Mouse (Mus musculus) stomach, postnatal 0 days (tissue): ENCODE results near the gene Tmem108. TPM values are rescaled to one million over a fixed set of nuclear protein-coding genes. Genes with fewer than 3 reads are reported as not detected.
A peak's percentile ranks its signal among the peaks of the same experiment; 100 is the strongest.

ENCODE experiments used
- ATAC-seq: fragments of 200-750 bp; cut with Nextera tagmentation; 2 replicates; pipeline ENCODE4 v1.8.0; 2017; ENCODE audit not compliant: low FRiP score, low TSS enrichment
- DNase-seq: peaks from one replicate; pipeline ENCODE4 v3.0.0-alpha.2; 2016; ENCODE audit warnings: low spot score
- H3K27ac ChIP-seq: fragments of 300-500 bp; sonication (generic); replicated peaks from 2 replicates; pipeline ENCODE4 v1.5.1; 2014; ENCODE audit warnings: mild to moderate bottlenecking, control low read depth
- H3K27me3 ChIP-seq: fragments of 300-500 bp; sonication (generic); 2 replicates; pipeline ENCODE4 v1.6.1; 2014; ENCODE audit warnings: low read length; ENCODE audit not compliant: control insufficient read depth, insufficient read depth
- H3K36me3 ChIP-seq: fragments of 300-500 bp; sonication (generic); 2 replicates; pipeline ENCODE4 v1.6.1; 2014; ENCODE audit warnings: low read length, mixed read lengths; ENCODE audit not compliant: control insufficient read depth, insufficient read depth
- H3K4me1 ChIP-seq: fragments of 300-500 bp; sonication (generic); replicated peaks from 2 replicates; pipeline ENCODE4 v1.6.1; 2014; ENCODE audit warnings: antibody characterized with exemption; ENCODE audit not compliant: control insufficient read depth, insufficient read depth
- H3K4me2 ChIP-seq: fragments of 300-500 bp; sonication (generic); replicated peaks from 2 replicates; pipeline ENCODE4 v1.6.1; 2014; ENCODE audit warnings: low read depth, mild to moderate bottlenecking, control low read depth, moderate library complexity
- H3K4me3 ChIP-seq: fragments of 300-500 bp; sonication (generic); 2 replicates; pipeline ENCODE4 v1.5.1; 2014; ENCODE audit warnings: low read depth, low read length, control low read depth
- H3K9ac ChIP-seq: fragments of 300-500 bp; sonication (generic); 2 replicates; pipeline ENCODE4 v1.6.1; 2014; ENCODE audit warnings: mild to moderate bottlenecking, low read length, control low read depth, mixed read lengths
- H3K9me3 ChIP-seq: fragments of 300-500 bp; sonication (generic); 2 replicates; pipeline ENCODE4 v1.6.1; 2016; ENCODE audit warnings: low read length; ENCODE audit not compliant: control insufficient read depth
- CTCF ChIP-seq: IDR thresholded peaks from 2 replicates; pipeline ENCODE4 v1.5.1; 2016; ENCODE audit warnings: antibody characterized with exemption, low read depth, mild to moderate bottlenecking, moderate library complexity
- EP300 ChIP-seq: optimal IDR thresholded peaks from 2 replicates; pipeline ENCODE3; 2016; ENCODE audit warnings: antibody characterized with exemption
- WGBS: fragments of 180-500 bp; shearing (Covaris S2); extraction: QIAGEN DNeasy Blood & Tissue Kit; methylation state at CpG from one replicate; pipeline ENCODE4 v1.1.7; 2014; 5-methylcytosine and 5-hydroxymethylcytosine counted together
- polyA plus RNA-seq: library from polyadenylated mRNA; unstranded; fragments of >200 nt; fragmentation: Nextera tagmentation; extraction: Ambion mirVana; gene quantifications from 2 replicates; pipeline ENCODE4 v1.2.1, GENCODE M21; 2015

The Tmem108 gene
- polyA plus RNA-seq, 1 experiment from 2014 or later, result 4.2 TPM

GRCm38 (mm10) chr9:103523742-103524403 lies 237.8 kb downstream of the Tmem108 start:
- 52% methylated on average over 7 of the region's 7 CpGs for WGBS
- no peaks in the 10 kb centered on the region for H3K4me1 ChIP-seq
- H3K4me2 ChIP-seq, result no peak overlapping the region
- H3K36me3 ChIP-seq, result no peaks in the 10 kb centered on the region
- no peaks in the 10 kb centered on the region for H3K9me3 ChIP-seq
- DNase-seq (no peak), ATAC-seq (no peak)
- H3K27me3 ChIP-seq, result no peaks in the 10 kb centered on the region
- no peak overlapping the region for H3K4me3 ChIP-seq
- no peak for TF ChIP-seq CTCF
- no peak overlapping the region for H3K9ac ChIP-seq
- H3K27ac ChIP-seq, result no peak overlapping the region

DNA sequence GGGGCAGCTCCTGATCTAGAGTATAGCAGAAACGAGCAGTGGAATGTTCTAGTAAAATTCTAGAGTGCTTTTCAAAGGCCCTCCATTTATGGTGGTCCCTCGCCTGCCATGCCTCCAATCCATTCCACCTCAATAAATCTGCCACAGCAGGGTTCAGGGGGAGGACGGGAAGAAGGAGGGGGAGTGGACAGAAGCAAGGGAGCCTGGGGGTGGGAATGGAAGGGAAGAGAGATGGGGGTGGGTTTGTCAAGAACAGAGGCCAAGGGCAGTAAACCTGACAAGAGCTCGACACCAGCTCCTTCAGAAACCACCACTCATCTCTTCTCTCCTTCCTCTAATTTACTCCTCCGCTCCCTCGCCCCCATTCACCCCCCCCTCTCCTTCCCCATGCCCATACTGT lies 238.6 kb downstream of the Tmem108 start:
- Histone ChIP-seq H3K36me3 (no peaks in the 10 kb centered on the region), H3K9me3 (no peaks in the 10 kb centered on the region), H3K27ac (no peak overlapping the region), H3K4me3 (no peak overlapping the region), H3K9ac (no peak overlapping the region), H3K4me1 (no peaks in the 10 kb centered on the region), H3K4me2 (no peak overlapping the region), H3K27me3 (no peaks in the 10 kb centered on the region)
- ATAC-seq (no peak), DNase-seq (no peak)
- TF ChIP-seq CTCF, result no peak
- no peak for TF ChIP-seq EP300
- 47% methylated on average over 6 of the region's 6 CpGs for WGBS

- Histone ChIP-seq H3K9me3 (no peaks in the 10 kb centered on the region), H3K4me2 (no peak overlapping the region), H3K9ac (no peak overlapping the region), H3K4me1 (no peaks in the 10 kb centered on the region), H3K36me3 (no peaks in the 10 kb centered on the region), H3K4me3 (no peak overlapping the region), H3K27ac (no peak overlapping the region), H3K27me3 (no peaks in the 10 kb centered on the region)
- ATAC-seq, result no peak
- TF ChIP-seq EP300 (no peak), CTCF (no peak)
- DNase-seq, result no peak
- 57% methylated on average over 2 of the region's 2 CpGs for WGBS
Observed at GRCm38 (mm10) chr9:103513884-103514283, 247.8 kb downstream of the Tmem108 start.

DNA sequence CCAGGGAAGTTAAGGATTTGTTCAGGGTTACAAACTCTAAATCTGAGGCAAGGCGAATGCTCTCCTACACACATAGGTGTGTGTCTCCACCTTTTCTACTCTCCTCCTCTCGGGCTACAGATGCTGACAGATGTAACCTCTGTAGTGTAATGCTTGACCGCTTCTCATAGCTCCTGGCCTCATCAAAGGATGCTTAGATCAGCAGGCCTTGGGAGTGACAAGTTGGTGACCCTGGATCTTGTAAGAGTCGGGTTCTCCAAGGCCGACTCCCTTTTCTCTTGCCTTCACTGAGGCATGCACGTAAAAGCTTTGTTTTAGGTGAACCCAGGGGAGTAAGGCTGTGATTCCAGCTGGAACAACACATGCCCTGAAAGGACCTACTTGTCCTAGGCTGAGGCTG lies 249.4 kb downstream of the Tmem108 start:
- Histone ChIP-seq H3K4me2 (no peak overlapping the region), H3K9me3 (no peaks in the 10 kb centered on the region), H3K4me1 (no peaks in the 10 kb centered on the region), H3K4me3 (no peak overlapping the region), H3K36me3 (no peaks in the 10 kb centered on the region), H3K27me3 (no peaks in the 10 kb centered on the region), H3K27ac (no peak overlapping the region), H3K9ac (no peak overlapping the region)
- no peak for ATAC-seq
- TF ChIP-seq EP300 (no peak), CTCF (no peak)
- no peak for DNase-seq
- 70% methylated on average over 6 of the region's 6 CpGs for WGBS

GRCm38 (mm10) chr9:103506968-103507584 lies 254.6 kb downstream of the Tmem108 start:
- WGBS, result 42% methylated on average over 7 of the region's 7 CpGs
- H3K27me3 ChIP-seq, result no peaks in the 10 kb centered on the region
- DNase-seq, result peak; percentile 82
- H3K4me1 ChIP-seq, result no peaks in the 10 kb centered on the region
- TF ChIP-seq EP300 (no peak), CTCF (no peak)
- H3K36me3 ChIP-seq, result no peaks in the 10 kb centered on the region
- no peak overlapping the region for H3K4me2 ChIP-seq
- H3K4me3 ChIP-seq, result no peak overlapping the region
- no peak overlapping the region for H3K9ac ChIP-seq
- peak; percentile 94 for ATAC-seq
- H3K27ac ChIP-seq, result no peak overlapping the region; the same call in 1 of the 2 replicates
- H3K9me3 ChIP-seq, result no peaks in the 10 kb centered on the region

- H3K9ac ChIP-seq, result no peak overlapping the region
- H3K4me1 ChIP-seq, result no peaks in the 10 kb centered on the region
- no peaks in the 10 kb centered on the region for H3K27me3 ChIP-seq
- no peak for ATAC-seq
- H3K4me3 ChIP-seq, result no peak overlapping the region
- 57% methylated on average over 5 of the region's 5 CpGs for WGBS
- no peaks in the 10 kb centered on the region for H3K9me3 ChIP-seq
- H3K27ac ChIP-seq, result no peak overlapping the region
- DNase-seq, result no peak
- H3K36me3 ChIP-seq, result no peaks in the 10 kb centered on the region
- no peak for TF ChIP-seq CTCF
- no peak for TF ChIP-seq EP300
- H3K4me2 ChIP-seq, result no peak overlapping the region
Observed at GRCm38 (mm10) chr9:103505067-103505466, 256.6 kb downstream of the Tmem108 start.
